Mouse (Mus musculus) spleen, adult 2 months (tissue): ENCODE results near the gene Notch1.

ENCODE experiments used
- CTCF ChIP-seq: fragments of 200-500 bp; IDR thresholded peaks from 2 replicates; pipeline ENCODE4 v1.5.1; 2011; ENCODE audit warnings: mild to moderate bottlenecking, inconsistent platforms; ENCODE audit not compliant: insufficient read depth, insufficient read length, insufficient replicate concordance; ENCODE audit errors: extremely low read depth
- POLR2A ChIP-seq: fragments of 200-500 bp; IDR thresholded peaks from 2 replicates; pipeline ENCODE4 v1.6.1; 2011; ENCODE audit warnings: low read depth, low read length, inconsistent platforms

GRCm38 (mm10) chr2:26531829-26532228 lies 15.4 kb upstream of the Notch1 start:
- TF ChIP-seq CTCF (no peak), POLR2A (no peak)
